Mouse (Mus musculus) MEL (cell line): ENCODE measurements at regions not wholly inside any gene's neighbourhood (a gene's known extent, or its start where the extent isn't known, plus 50 kb on each side); places are given as distances from the start of the nearest gene placed in this dataset.

ENCODE experiments used
- DNase-seq: peaks from one replicate; pipeline ENCODE4 v3.0.0; 2011; ENCODE audit warnings: low read depth, low spot score
- H3K27ac ChIP-seq: 2 replicates; pipeline ENCODE4 v1.5.1; 2012; ENCODE audit warnings: low read depth, mild to moderate bottlenecking, control low read depth, low read length, moderate library complexity; ENCODE audit not compliant: control insufficient read depth
- H3K27me3 ChIP-seq, 2 experiments: fragments of 150-350 bp in 1 of 2; sonication (generic) in 1 of 2; 2 replicates each; pipeline ENCODE4 v1.6.1; 2012; ENCODE audit warnings: low read length in 2 of 2, mild to moderate bottlenecking in 2 of 2, improper control_type of control experiment in 1 of 2, moderate library complexity in 1 of 2; ENCODE audit not compliant: insufficient read depth in 2 of 2, control insufficient read depth in 1 of 2
- H3K36me3 ChIP-seq, 2 experiments: 2 replicates each; pipeline ENCODE4 v1.6.1; 2012 to 2014; ENCODE audit warnings: low read length in 2 of 2, improper control_type of control experiment in 1 of 2, inconsistent platforms in 1 of 2, mild to moderate bottlenecking in 1 of 2; ENCODE audit not compliant: insufficient read depth in 2 of 2, control insufficient read depth in 1 of 2
- H3K4me1 ChIP-seq, 2 experiments: fragments of 150-350 bp in 1 of 2; sonication (generic) in 1 of 2; 2 replicates each; pipeline ENCODE4 v1.6.1; 2012; ENCODE audit warnings: low read length in 2 of 2, improper control_type of control experiment in 1 of 2, mild to moderate bottlenecking in 1 of 2; ENCODE audit not compliant: insufficient read depth in 2 of 2, control insufficient read depth in 1 of 2
- H3K4me3 ChIP-seq, 2 experiments: fragments of 150-350 bp in 1 of 2; sonication (generic) in 1 of 2; 2 replicates each; pipeline ENCODE4 v1.5.1; 2012; ENCODE audit warnings: low read depth in 2 of 2, low read length in 2 of 2, mild to moderate bottlenecking in 2 of 2, moderate library complexity in 2 of 2, control low read depth in 1 of 2, improper control_type of control experiment in 1 of 2; ENCODE audit not compliant: control insufficient read depth in 1 of 2, insufficient read depth in 1 of 2
- H3K79me2 ChIP-seq: 2 replicates; pipeline ENCODE4 v1.6.1; 2012; ENCODE audit warnings: mild to moderate bottlenecking, low read length, moderate library complexity; ENCODE audit not compliant: control insufficient read depth, poor library complexity, insufficient read depth
- H3K9ac ChIP-seq: 2 replicates; pipeline ENCODE4 v1.6.1; 2012; ENCODE audit warnings: low read depth, mild to moderate bottlenecking, control low read depth, low read length, moderate library complexity; ENCODE audit not compliant: control insufficient read depth, poor library complexity, severe bottlenecking
- H3K9me3 ChIP-seq: fragments of 150-350 bp; sonication (generic); replicated peaks from 2 replicates; pipeline ENCODE4 v1.6.1; 2012; ENCODE audit warnings: mild to moderate bottlenecking, low read length, improper control_type of control experiment, moderate library complexity; ENCODE audit not compliant: insufficient read depth
- BHLHE40 ChIP-seq: IDR thresholded peaks from 2 replicates; pipeline ENCODE4 v1.6.1; 2012; ENCODE audit warnings: low read depth, mild to moderate bottlenecking, inconsistent platforms, low read length, improper control_type of control experiment, borderline replicate concordance
- CHD2 ChIP-seq: IDR thresholded peaks from 2 replicates; pipeline ENCODE4 v1.6.1; 2011; ENCODE audit warnings: low read length, improper control_type of control experiment
- ELF1 ChIP-seq: IDR thresholded peaks from 2 replicates; pipeline ENCODE4 v1.6.1; 2014; ENCODE audit warnings: low read depth, mild to moderate bottlenecking, inconsistent platforms, low read length, improper control_type of control experiment, moderate library complexity
- GATA1 ChIP-seq: IDR thresholded peaks from 2 replicates; pipeline ENCODE4 v1.6.1; 2011; ENCODE audit warnings: low read depth, low read length, improper control_type of control experiment
- JUND ChIP-seq: IDR thresholded peaks from 2 replicates; pipeline ENCODE4 v1.6.1; 2011; ENCODE audit warnings: low read depth, mild to moderate bottlenecking, improper control_type of control experiment, low read length
- KAT2A ChIP-seq: conservative IDR thresholded peaks from 2 replicates; pipeline ENCODE4 v1.6.1; 2012; ENCODE audit warnings: low read depth, low read length, improper control_type of control experiment, inconsistent platforms
- MAFK ChIP-seq: IDR thresholded peaks from 2 replicates; pipeline ENCODE4 v1.6.1; 2011; ENCODE audit warnings: low read depth, mild to moderate bottlenecking, low read length, improper control_type of control experiment, borderline replicate concordance
- MAX ChIP-seq: IDR thresholded peaks from 2 replicates; pipeline ENCODE4 v1.6.1; 2011; ENCODE audit warnings: low read length, improper control_type of control experiment
- MEF2A ChIP-seq: IDR thresholded peaks from 2 replicates; pipeline ENCODE4 v1.6.1; 2014; ENCODE audit warnings: low read depth, mild to moderate bottlenecking, inconsistent platforms, low read length, improper control_type of control experiment; ENCODE audit not compliant: poor library complexity, insufficient replicate concordance, severe bottlenecking; ENCODE audit errors: extremely low read depth
- MXI1 ChIP-seq: IDR thresholded peaks from 2 replicates; pipeline ENCODE4 v1.6.1; 2011; ENCODE audit warnings: mild to moderate bottlenecking, low read depth, low read length, improper control_type of control experiment
- MYB ChIP-seq: IDR thresholded peaks from 2 replicates; pipeline ENCODE4 v1.6.1; 2011; ENCODE audit warnings: mild to moderate bottlenecking, low read depth, low read length, improper control_type of control experiment
- MYC ChIP-seq: IDR thresholded peaks from 2 replicates; pipeline ENCODE4 v1.6.1; 2011; ENCODE audit warnings: low read depth, mild to moderate bottlenecking, low read length, improper control_type of control experiment, moderate library complexity
- NELFE ChIP-seq: IDR thresholded peaks from 2 replicates; pipeline ENCODE4 v1.6.1; 2011; ENCODE audit warnings: low read depth, low read length, improper control_type of control experiment
- NRF1 ChIP-seq: IDR thresholded peaks from 2 replicates; pipeline ENCODE4 v1.6.1; 2014; ENCODE audit warnings: low read depth, mild to moderate bottlenecking, inconsistent platforms, low read length, improper control_type of control experiment, moderate library complexity; ENCODE audit not compliant: poor library complexity, insufficient read depth, severe bottlenecking
- RAD21 ChIP-seq: IDR thresholded peaks from 2 replicates; pipeline ENCODE4 v1.6.1; 2011; ENCODE audit warnings: mild to moderate bottlenecking, low read depth, low read length, improper control_type of control experiment
- SMC3 ChIP-seq: IDR thresholded peaks from 2 replicates; pipeline ENCODE4 v1.6.1; 2011; ENCODE audit warnings: low read depth, low read length, improper control_type of control experiment
- TCF12 ChIP-seq: IDR thresholded peaks from 2 replicates; pipeline ENCODE4 v1.6.1; 2014; ENCODE audit warnings: low read depth, mild to moderate bottlenecking, inconsistent platforms, low read length, improper control_type of control experiment, moderate library complexity
- USF1 ChIP-seq: IDR thresholded peaks from 2 replicates; pipeline ENCODE4 v1.6.1; 2014; ENCODE audit warnings: low read depth, mild to moderate bottlenecking, inconsistent platforms, low read length, improper control_type of control experiment, moderate library complexity
- USF2 ChIP-seq, 2 experiments: IDR thresholded peaks; 2 replicates each; pipeline ENCODE4 v1.6.1; 2011 to 2012; ENCODE audit warnings: improper control_type of control experiment in 2 of 2, low read length in 2 of 2, borderline replicate concordance in 1 of 2, inconsistent platforms in 1 of 2, low read depth in 1 of 2, mild to moderate bottlenecking in 1 of 2; ENCODE audit not compliant: insufficient read depth in 1 of 2
- ZNF384 ChIP-seq: IDR thresholded peaks from 2 replicates; pipeline ENCODE4 v1.6.1; 2012; ENCODE audit warnings: low read depth, mild to moderate bottlenecking, inconsistent platforms, low read length, improper control_type of control experiment

DNA sequence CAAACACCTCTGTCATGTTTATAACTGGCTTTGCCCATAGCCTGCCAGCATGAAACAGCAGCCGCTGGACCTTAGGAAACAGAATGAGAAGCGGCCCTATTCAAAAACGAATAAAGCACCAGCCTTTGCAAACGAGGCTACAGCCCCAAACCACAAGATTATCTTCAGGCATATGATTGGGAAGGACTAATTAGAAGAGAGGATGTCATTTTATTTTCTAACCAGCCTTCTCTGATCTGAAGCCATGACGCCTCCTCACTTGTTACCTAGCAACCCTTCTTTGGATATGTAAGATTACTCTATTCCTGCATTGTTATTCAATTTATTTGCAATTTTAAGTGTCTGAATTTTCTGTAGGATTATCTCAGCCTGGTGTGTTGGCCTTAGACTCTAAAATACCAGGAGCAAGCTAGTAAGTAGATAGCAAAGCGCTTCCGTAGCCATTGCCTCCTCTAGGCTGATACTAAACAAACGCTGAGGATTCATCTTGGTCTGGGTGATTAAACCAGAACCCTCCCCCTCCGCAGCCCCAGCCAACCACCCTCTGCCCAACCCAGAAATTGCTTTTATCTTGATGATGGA lies 390.0 kb upstream of the Acvr2a start:
- Histone ChIP-seq H3K9ac (no peak overlapping the region), H3K9me3 (no peaks in the 10 kb centered on the region), H3K27ac (no peak overlapping the region), H3K79me2 (no peaks in the 10 kb centered on the region), H3K36me3 (no peaks in the 10 kb centered on the region), H3K4me1 (no peaks in the 10 kb centered on the region), H3K27me3 (no peaks in the 10 kb centered on the region), H3K4me3 (no peak overlapping the region)
- TF ChIP-seq MEF2A (no peak), KAT2A (no peak), USF1 (no peak), MYB (no peak), CHD2 (no peak), MYC (no peak)
- no peak for DNase-seq

DNA sequence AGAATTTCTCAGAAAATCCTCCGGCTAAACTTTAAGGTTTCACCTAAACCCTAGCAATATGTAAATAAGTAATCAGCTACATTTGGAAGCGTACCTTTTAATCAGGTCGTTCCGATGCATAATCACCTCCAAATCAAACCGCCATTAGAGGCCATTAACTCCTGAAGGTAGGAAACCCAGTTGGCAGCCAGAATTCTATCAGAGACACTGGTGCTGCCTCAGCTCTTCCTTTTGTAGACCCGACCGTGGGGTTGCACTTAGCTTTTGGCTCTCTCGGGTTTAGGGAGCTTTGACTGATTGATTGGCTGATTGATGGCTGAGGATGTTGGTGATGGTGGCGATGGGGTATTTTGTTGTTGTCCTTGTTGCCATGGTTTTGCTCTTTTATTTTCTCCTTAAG lies 389.3 kb upstream of the Acvr2a start:
- H3K79me2 ChIP-seq: no peaks in the 10 kb centered on the region

DNA sequence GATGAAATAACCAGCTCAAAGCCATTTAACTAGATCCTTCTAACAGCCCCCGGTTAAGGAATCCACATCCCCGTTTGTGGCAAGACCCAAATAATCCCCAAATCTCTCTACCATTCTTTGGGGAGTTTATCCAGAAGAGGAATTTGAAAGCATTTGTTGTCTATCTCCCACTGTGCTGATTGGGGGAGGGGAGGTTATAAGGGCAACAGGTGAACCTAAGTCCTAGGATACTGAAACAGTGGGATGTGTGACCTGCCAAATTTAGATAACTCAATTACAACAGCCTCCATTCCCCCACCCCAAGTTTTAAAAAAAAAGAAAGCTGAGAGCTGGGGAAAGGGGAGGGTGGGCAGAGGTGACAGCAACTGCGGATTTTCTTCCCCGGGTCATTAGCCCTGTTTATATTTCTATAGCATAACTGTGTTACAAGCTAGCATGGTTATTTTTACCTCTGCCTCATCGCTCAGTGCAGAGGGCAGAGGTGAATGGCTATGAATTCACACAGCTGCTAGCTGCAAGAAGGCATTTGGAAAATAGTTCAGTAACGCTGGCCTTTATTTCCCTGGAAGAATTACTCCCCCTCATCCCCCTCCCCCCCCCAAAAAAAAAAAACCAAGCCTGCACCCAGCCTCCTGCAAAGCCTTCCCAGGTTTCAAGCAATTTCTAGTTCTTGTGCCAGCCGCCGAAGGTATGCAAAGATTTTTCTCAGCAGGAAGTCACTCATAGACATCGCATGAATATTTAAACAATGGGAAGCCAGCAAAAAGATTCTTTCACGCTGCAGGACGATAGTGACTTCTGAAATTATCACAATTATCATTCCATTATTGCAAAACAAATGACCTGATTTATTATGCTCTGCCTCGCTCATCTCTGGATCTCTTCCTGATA lies 388.5 kb upstream of the Acvr2a start:
- no peaks in the 10 kb centered on the region for H3K36me3 ChIP-seq

More for the DNA sequence above, 389.3 kb upstream of the Acvr2a start:
- Histone ChIP-seq H3K9me3 (no peaks in the 10 kb centered on the region), H3K9ac (no peak overlapping the region), H3K4me1 (no peaks in the 10 kb centered on the region), H3K27me3 (no peaks in the 10 kb centered on the region), H3K27ac (no peak overlapping the region), H3K4me3 (no peak overlapping the region), H3K36me3 (no peaks in the 10 kb centered on the region)
- no peak for TF ChIP-seq USF2 (IDR thresholded peaks at IDR 0.05; ENCODE audit: borderline replicate concordance in 1 of 2, insufficient read depth in 1 of 2, low read depth in 1 of 2, low read length in 2 of 2)
- no peak for TF ChIP-seq RAD21
- TF ChIP-seq BHLHE40: no peak
- no peak for TF ChIP-seq MAX
- TF ChIP-seq MYC: no peak
- TF ChIP-seq ELF1: no peak
- TF ChIP-seq SMC3: no peak
- no peak for TF ChIP-seq MAFK
- no peak for TF ChIP-seq JUND
- no peak for DNase-seq

More for the DNA sequence above, 388.5 kb upstream of the Acvr2a start:
- Histone ChIP-seq H3K9ac (no peak overlapping the region), H3K4me1 (no peaks in the 10 kb centered on the region), H3K27me3 (no peaks in the 10 kb centered on the region), H3K27ac (no peak overlapping the region), H3K79me2 (no peaks in the 10 kb centered on the region), H3K4me3 (no peak overlapping the region), H3K9me3 (no peaks in the 10 kb centered on the region)
- no peak for DNase-seq
- TF ChIP-seq NRF1 (no peak), GATA1 (no peak), USF1 (no peak), MYC (no peak), NELFE (no peak), MXI1 (no peak), TCF12 (no peak), ZNF384 (no peak)
